Mouse (Mus musculus): Measurements from ENCODE around the gene Olfr1056. TPM values are rescaled to one million over a fixed set of nuclear protein-coding genes. Genes with fewer than 3 reads are reported as not detected.

The Olfr1056 gene
- polyA plus RNA-seq (2012; fragmentation: generic; extraction: Trizol): not detected

DNA sequence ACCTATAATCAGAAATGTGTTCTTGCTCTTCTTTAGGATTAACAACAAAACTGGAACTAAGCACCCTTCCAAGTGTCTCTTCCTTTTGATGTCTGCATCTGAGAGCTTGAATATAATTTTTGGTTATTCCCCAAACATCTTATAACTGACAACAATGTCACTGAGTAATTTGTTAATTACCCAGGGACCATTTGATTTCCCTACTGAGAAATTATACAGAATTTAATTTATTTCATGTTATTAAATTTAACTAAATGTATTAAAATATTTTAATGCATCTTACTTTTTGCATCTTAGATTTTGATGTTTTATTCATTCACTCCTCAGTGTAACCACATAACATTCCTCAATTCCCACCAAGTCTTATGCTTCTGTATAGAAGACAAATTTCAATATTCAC is at the start of gene Olfr1056:
TSS of gene Olfr1056 (minus strand) at position 101 of the 400 bp plus-strand sequence.

DNA sequence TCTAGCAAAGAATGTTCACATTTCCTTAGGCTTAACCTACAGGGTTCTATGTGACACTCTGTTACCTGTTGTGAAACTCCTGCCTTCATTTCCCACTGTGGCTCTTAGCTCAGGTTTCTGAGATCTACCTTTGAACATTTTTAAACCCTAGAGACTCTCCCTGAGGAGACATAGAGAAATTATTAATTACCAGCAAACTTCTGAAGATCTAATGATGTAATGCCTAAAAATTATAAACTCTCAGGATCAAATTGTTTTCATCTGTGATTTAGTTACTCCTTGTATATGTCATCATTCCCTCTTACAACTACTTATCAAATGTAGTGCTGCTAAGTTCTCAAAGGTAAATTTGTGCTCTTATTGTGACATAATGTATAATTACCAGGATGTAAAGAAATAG is 26.2 kb upstream of the Olfr1056 start, which contains the start of gene Olfr1058:
TSS of gene Olfr1058 (minus strand) at position 101 of the 400 bp plus-strand sequence.

DNA sequence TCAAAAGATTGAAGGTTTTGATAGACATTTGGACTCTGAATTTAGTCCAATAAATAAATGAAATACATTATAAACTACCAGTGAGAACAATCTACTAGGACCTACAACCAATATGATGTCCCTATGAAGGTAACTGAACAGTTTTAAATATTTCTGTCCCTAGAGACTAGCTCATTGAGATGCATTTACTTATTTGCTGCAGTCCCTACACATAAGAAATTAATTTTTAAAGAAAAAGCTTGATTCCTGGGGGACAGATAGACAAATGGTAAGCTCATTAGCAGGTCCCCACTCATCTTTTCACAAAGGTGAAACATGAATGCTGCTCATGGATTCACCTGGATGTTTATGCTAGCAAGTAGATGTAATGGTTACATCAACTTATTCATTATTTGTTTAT is 16.0 kb upstream of the Olfr1056 start, which contains the start of gene Olfr1057:
TSS of gene Olfr1057 (minus strand) at position 101 of the 400 bp plus-strand sequence.

GRCm38 (mm10) chr2:86350184-86350583 is 12.1 kb downstream of the Olfr1056 start, which contains the start of gene Olfr1055:
Gene Olfr1055, minus strand, starts transcription at chr2:86350284.

DNA sequence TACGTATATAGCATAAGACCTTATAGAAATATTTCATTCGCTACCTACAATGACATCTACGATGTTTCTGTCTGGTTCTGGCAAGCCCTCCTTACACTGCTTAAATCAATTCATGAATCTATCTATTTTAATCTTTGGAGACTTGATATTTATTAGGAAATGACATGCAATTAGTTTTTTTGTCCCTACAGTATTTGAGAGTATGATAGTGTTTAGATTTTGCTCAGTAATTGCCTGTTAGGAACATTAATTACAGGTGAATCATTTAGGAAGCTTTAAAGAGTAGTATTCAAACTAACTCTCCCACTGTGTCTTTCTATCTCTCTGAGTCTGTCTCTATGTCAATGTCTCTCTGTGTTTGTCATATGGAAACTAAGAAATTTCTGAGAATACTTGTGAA is 26.9 kb downstream of the Olfr1056 start, which contains the start of gene Olfr1054:
TSS of gene Olfr1054 (minus strand) at position 101 of the 400 bp plus-strand sequence.

DNA sequence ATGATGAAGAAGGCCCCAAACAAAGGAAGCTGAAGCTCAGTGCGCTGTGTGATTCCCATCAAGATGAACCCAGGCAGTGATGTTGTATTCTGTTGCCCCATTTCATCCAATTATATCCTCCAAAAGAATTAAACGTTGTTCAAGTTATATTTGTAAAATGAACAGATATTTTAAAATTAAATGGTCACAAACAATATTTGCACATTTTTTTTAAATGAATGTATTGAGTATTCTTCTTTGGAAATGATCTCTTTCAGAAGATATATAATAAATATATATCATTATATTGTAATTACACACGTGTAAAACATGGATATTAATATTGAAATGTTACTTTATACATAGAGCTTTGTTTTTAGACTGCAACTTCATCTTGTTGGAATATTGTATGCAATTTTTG is 47.1 kb downstream of the Olfr1056 start, which contains the start of gene Olfr1053:
TSS of gene Olfr1053 (minus strand) at position 101 of the 400 bp plus-strand sequence.

Other genes starting within 250 kb of the Olfr1056 start
- gene Olfr1039, start 226.5 kb downstream of the Olfr1056 start, polyA plus RNA-seq (2012; fragmentation: generic; extraction: Trizol): not detected
- not detected for gene Olfr1040, start 215.7 kb downstream of the Olfr1056 start, polyA plus RNA-seq (2012; fragmentation: generic; extraction: Trizol)
- not detected for gene Olfr1042, start 200.6 kb downstream of the Olfr1056 start, polyA plus RNA-seq (2012; fragmentation: generic; extraction: Trizol)
- not detected for gene Olfr1043, start 194.9 kb downstream of the Olfr1056 start, polyA plus RNA-seq (2012; fragmentation: generic; extraction: Trizol)
- not detected for gene Olfr1044, start 184.6 kb downstream of the Olfr1056 start, polyA plus RNA-seq (2012; fragmentation: generic; extraction: Trizol)
- gene Olfr52, start 176.8 kb downstream of the Olfr1056 start, polyA plus RNA-seq (2012; fragmentation: generic; extraction: Trizol): not detected
- not detected for gene Olfr1045, start 159.5 kb downstream of the Olfr1056 start, polyA plus RNA-seq (2012; fragmentation: generic; extraction: Trizol)
- not detected for gene Olfr1046, start 143.2 kb downstream of the Olfr1056 start, polyA plus RNA-seq (2012; fragmentation: generic; extraction: Trizol)
- not detected for gene Olfr1047, start 131.1 kb downstream of the Olfr1056 start, polyA plus RNA-seq (2012; fragmentation: generic; extraction: Trizol)
- gene Olfr1048, start 122.2 kb downstream of the Olfr1056 start, polyA plus RNA-seq (2012; fragmentation: generic; extraction: Trizol): not detected
- gene Olfr1049, start 104.1 kb downstream of the Olfr1056 start, polyA plus RNA-seq (2012; fragmentation: generic; extraction: Trizol): not detected
- not detected for gene Olfr1051, start 83.4 kb downstream of the Olfr1056 start, polyA plus RNA-seq (2012; fragmentation: generic; extraction: Trizol)
- gene Olfr1052, start 70.0 kb downstream of the Olfr1056 start, polyA plus RNA-seq (2012; fragmentation: generic; extraction: Trizol): not detected
- not detected for gene Olfr1053, start 47.2 kb downstream of the Olfr1056 start, polyA plus RNA-seq (2012; fragmentation: generic; extraction: Trizol)
- gene Olfr1054, start 27.0 kb downstream of the Olfr1056 start, polyA plus RNA-seq (2012; fragmentation: generic; extraction: Trizol): not detected
- not detected for gene Olfr1055, start 12.2 kb downstream of the Olfr1056 start, polyA plus RNA-seq (2012; fragmentation: generic; extraction: Trizol)
- gene Olfr1057, start 15.9 kb upstream of the Olfr1056 start, polyA plus RNA-seq (2012; fragmentation: generic; extraction: Trizol): not detected
- gene Olfr1058, start 26.1 kb upstream of the Olfr1056 start, polyA plus RNA-seq (2012; fragmentation: generic; extraction: Trizol): not detected
- not detected for gene Olfr1061, start 51.6 kb upstream of the Olfr1056 start, polyA plus RNA-seq (2012; fragmentation: generic; extraction: Trizol)
- gene Olfr1062, start 64.3 kb upstream of the Olfr1056 start, polyA plus RNA-seq (2012; fragmentation: generic; extraction: Trizol): not detected
- gene Olfr1065, start 88.1 kb upstream of the Olfr1056 start, polyA plus RNA-seq (2012; fragmentation: generic; extraction: Trizol): not detected
- gene Olfr1066, start 93.8 kb upstream of the Olfr1056 start, polyA plus RNA-seq (2012; fragmentation: generic; extraction: Trizol): not detected
- not detected for gene Olfr228, start 124.9 kb upstream of the Olfr1056 start, polyA plus RNA-seq (2012; fragmentation: generic; extraction: Trizol)
- not detected for gene Olfr1076, start 146.0 kb upstream of the Olfr1056 start, polyA plus RNA-seq (2012; fragmentation: generic; extraction: Trizol)
- gene Olfr1079, start 180.0 kb upstream of the Olfr1056 start, polyA plus RNA-seq (2012; fragmentation: generic; extraction: Trizol): not detected
- not detected for gene Olfr1080, start 195.8 kb upstream of the Olfr1056 start, polyA plus RNA-seq (2012; fragmentation: generic; extraction: Trizol)
- not detected for gene Olfr1082, start 236.5 kb upstream of the Olfr1056 start, polyA plus RNA-seq (2012; fragmentation: generic; extraction: Trizol)

Measured in C3H10T1/2 (cell line).